Mouse (Mus musculus): ENCODE measurements around the gene Col25a1. TPM values are rescaled to one million over a fixed set of nuclear protein-coding genes. Genes with fewer than 3 reads are reported as not detected.

The Col25a1 gene
- polyA plus RNA-seq, 1 experiment = 0.05 TPM

- H3K79me3 ChIP-seq (ENCODE audit: low read depth) = no peaks in the 10 kb centered on the region
- no peak overlapping the region for H3ac ChIP-seq (ENCODE audit: control insufficient read depth, insufficient read length, low read depth)
These were observed 124.8 kb downstream of the Col25a1 start for GRCm38 (mm10) chr3:130256059-130256458.

GRCm38 (mm10) chr3:130256610-130257009 is 125.3 kb downstream of the Col25a1 start:
- TF ChIP-seq MYOG (IDR thresholded peaks at IDR 0.05; ENCODE audit: control insufficient read depth, extremely low read depth, insufficient read length) (no peak), USF1 (IDR thresholded peaks at IDR 0.05; ENCODE audit: low read depth) (no peak), CEBPB (IDR thresholded peaks at IDR 0.05; ENCODE audit: low read depth) (no peak), FOSL1 (IDR thresholded peaks at IDR 0.05; ENCODE audit: insufficient read depth, low read length, poor library complexity, severe bottlenecking) (no peak), CTCF (IDR thresholded peaks at IDR 0.05; ENCODE audit: control insufficient read depth, insufficient read depth, insufficient read length) (no peak), MAX (IDR thresholded peaks at IDR 0.05) (no peak), MYOD1 (IDR thresholded peaks at IDR 0.05; ENCODE audit: control insufficient read depth, insufficient read length, low read depth) (no peak)
- H3K4me3 ChIP-seq (ENCODE audit: insufficient read depth, poor library complexity, severe bottlenecking) = no peak overlapping the region

More at GRCm38 (mm10) chr3:130256059-130256458, 124.8 kb downstream of the Col25a1 start:
- Histone ChIP-seq H3K4me3 (ENCODE audit: insufficient read depth, poor library complexity, severe bottlenecking) (no peak overlapping the region), H3K27me3 (ENCODE audit: control insufficient read depth, insufficient read depth, insufficient read length) (no peaks in the 10 kb centered on the region), H3K36me3 (ENCODE audit: control insufficient read depth, insufficient read depth) (no peaks in the 10 kb centered on the region), H3K79me2 (ENCODE audit: control insufficient read depth, insufficient read depth) (no peaks in the 10 kb centered on the region)
- TF ChIP-seq CTCF (IDR thresholded peaks at IDR 0.05; ENCODE audit: control insufficient read depth, insufficient read depth, insufficient read length) (no peak), MYOD1 (IDR thresholded peaks at IDR 0.05; ENCODE audit: control insufficient read depth, insufficient read length, low read depth) (no peak), CEBPB (IDR thresholded peaks at IDR 0.05; ENCODE audit: low read depth) (no peak), USF1 (IDR thresholded peaks at IDR 0.05; ENCODE audit: low read depth) (no peak), FOSL1 (IDR thresholded peaks at IDR 0.05; ENCODE audit: insufficient read depth, low read length, poor library complexity, severe bottlenecking) (no peak), MYOG (IDR thresholded peaks at IDR 0.05; ENCODE audit: control insufficient read depth, extremely low read depth, insufficient read length) (no peak), MAX (IDR thresholded peaks at IDR 0.05) (no peak)

GRCm38 (mm10) chr3:130259670-130260069 is 128.4 kb downstream of the Col25a1 start:
- no peaks in the 10 kb centered on the region for H3K27me3 ChIP-seq (ENCODE audit: control insufficient read depth, insufficient read depth, insufficient read length)
- H3K36me3 ChIP-seq (ENCODE audit: control insufficient read depth, insufficient read depth) = no peaks in the 10 kb centered on the region
- no peaks in the 10 kb centered on the region for H3K79me2 ChIP-seq (ENCODE audit: control insufficient read depth, insufficient read depth)
- no peak for TF ChIP-seq FOSL1 (IDR thresholded peaks at IDR 0.05; ENCODE audit: insufficient read depth, low read length, poor library complexity, severe bottlenecking)
- no peak for TF ChIP-seq MAX (IDR thresholded peaks at IDR 0.05)
- no peak for TF ChIP-seq MYOD1 (IDR thresholded peaks at IDR 0.05; ENCODE audit: control insufficient read depth, insufficient read length, low read depth)
- no peak overlapping the region for H3ac ChIP-seq (ENCODE audit: control insufficient read depth, insufficient read length, low read depth)
- H3K79me3 ChIP-seq (ENCODE audit: low read depth) = no peaks in the 10 kb centered on the region
- H3K4me3 ChIP-seq (ENCODE audit: insufficient read depth, poor library complexity, severe bottlenecking) = no peak overlapping the region

More at GRCm38 (mm10) chr3:130256610-130257009, 125.3 kb downstream of the Col25a1 start:
- no peak overlapping the region for H3ac ChIP-seq (ENCODE audit: control insufficient read depth, insufficient read length, low read depth)
- no peaks in the 10 kb centered on the region for H3K27me3 ChIP-seq (ENCODE audit: control insufficient read depth, insufficient read depth, insufficient read length)
- no peaks in the 10 kb centered on the region for H3K79me2 ChIP-seq (ENCODE audit: control insufficient read depth, insufficient read depth)
- no peaks in the 10 kb centered on the region for H3K36me3 ChIP-seq (ENCODE audit: control insufficient read depth, insufficient read depth)
- H3K79me3 ChIP-seq (ENCODE audit: low read depth) = no peaks in the 10 kb centered on the region

- Histone ChIP-seq H3K79me2 (ENCODE audit: control insufficient read depth, insufficient read depth) (no peaks in the 10 kb centered on the region), H3K36me3 (ENCODE audit: control insufficient read depth, insufficient read depth) (no peaks in the 10 kb centered on the region), H3K27me3 (ENCODE audit: control insufficient read depth, insufficient read depth, insufficient read length) (no peaks in the 10 kb centered on the region), H3K79me3 (ENCODE audit: low read depth) (no peaks in the 10 kb centered on the region), H3ac (ENCODE audit: control insufficient read depth, insufficient read length, low read depth) (no peak overlapping the region), H3K4me3 (ENCODE audit: insufficient read depth, poor library complexity, severe bottlenecking) (no peak overlapping the region)
- TF ChIP-seq CEBPB (IDR thresholded peaks at IDR 0.05; ENCODE audit: low read depth) = no peak
- no peak for TF ChIP-seq CTCF (IDR thresholded peaks at IDR 0.05; ENCODE audit: control insufficient read depth, insufficient read depth, insufficient read length)
- TF ChIP-seq USF1 (IDR thresholded peaks at IDR 0.05; ENCODE audit: low read depth) = no peak
- no peak for TF ChIP-seq FOSL1 (IDR thresholded peaks at IDR 0.05; ENCODE audit: insufficient read depth, low read length, poor library complexity, severe bottlenecking)
These were observed 129.0 kb downstream of the Col25a1 start for GRCm38 (mm10) chr3:130260316-130260715.

- no peak for TF ChIP-seq MYOG (IDR thresholded peaks at IDR 0.05; ENCODE audit: control insufficient read depth, extremely low read depth, insufficient read length)
- TF ChIP-seq MYOD1 (IDR thresholded peaks at IDR 0.05; ENCODE audit: control insufficient read depth, insufficient read length, low read depth) = no peak
- TF ChIP-seq CEBPB (IDR thresholded peaks at IDR 0.05; ENCODE audit: low read depth) = no peak
- TF ChIP-seq MAX (IDR thresholded peaks at IDR 0.05) = no peak
- TF ChIP-seq USF1 (IDR thresholded peaks at IDR 0.05; ENCODE audit: low read depth) = no peak
- Histone ChIP-seq H3ac (ENCODE audit: control insufficient read depth, insufficient read length, low read depth) (no peak overlapping the region), H3K27me3 (ENCODE audit: control insufficient read depth, insufficient read depth, insufficient read length) (no peaks in the 10 kb centered on the region), H3K79me3 (ENCODE audit: low read depth) (no peaks in the 10 kb centered on the region), H3K79me2 (ENCODE audit: control insufficient read depth, insufficient read depth) (no peaks in the 10 kb centered on the region), H3K36me3 (ENCODE audit: control insufficient read depth, insufficient read depth) (no peaks in the 10 kb centered on the region), H3K4me3 (ENCODE audit: insufficient read depth, poor library complexity, severe bottlenecking) (no peak overlapping the region)
These were observed 133.8 kb downstream of the Col25a1 start for GRCm38 (mm10) chr3:130265104-130265503.

- no peaks in the 10 kb centered on the region for H3K79me3 ChIP-seq (ENCODE audit: low read depth)
- H3K4me3 ChIP-seq (ENCODE audit: insufficient read depth, poor library complexity, severe bottlenecking) = no peak overlapping the region
- H3K27me3 ChIP-seq (ENCODE audit: control insufficient read depth, insufficient read depth, insufficient read length) = no peaks in the 10 kb centered on the region
- no peak overlapping the region for H3ac ChIP-seq (ENCODE audit: control insufficient read depth, insufficient read length, low read depth)
- H3K36me3 ChIP-seq (ENCODE audit: control insufficient read depth, insufficient read depth) = no peaks in the 10 kb centered on the region
- H3K79me2 ChIP-seq (ENCODE audit: control insufficient read depth, insufficient read depth) = no peaks in the 10 kb centered on the region
- TF ChIP-seq CEBPB (IDR thresholded peaks at IDR 0.05; ENCODE audit: low read depth) (no peak), MYOD1 (IDR thresholded peaks at IDR 0.05; ENCODE audit: control insufficient read depth, insufficient read length, low read depth) (no peak), FOSL1 (IDR thresholded peaks at IDR 0.05; ENCODE audit: insufficient read depth, low read length, poor library complexity, severe bottlenecking) (no peak), USF1 (IDR thresholded peaks at IDR 0.05; ENCODE audit: low read depth) (no peak), MAX (IDR thresholded peaks at IDR 0.05) (no peak), MYOG (IDR thresholded peaks at IDR 0.05; ENCODE audit: control insufficient read depth, extremely low read depth, insufficient read length) (no peak), CTCF (IDR thresholded peaks at IDR 0.05; ENCODE audit: control insufficient read depth, insufficient read depth, insufficient read length) (no peak)
These were observed 139.2 kb downstream of the Col25a1 start for GRCm38 (mm10) chr3:130270509-130270908.

All from C2C12 (cell line).